Mouse (Mus musculus) kidney, postnatal 25 days (tissue): ENCODE results near the gene Muc4.
A peak's percentile ranks its signal among the peaks of the same experiment; 100 is the strongest.

Source experiments
- DNase-seq, 2 experiments: peaks; one replicate each; pipeline ENCODE4 v3.0.0; 2021; ENCODE audit warnings: mixed read lengths in 2 of 2

Muc4 gene

DNA sequence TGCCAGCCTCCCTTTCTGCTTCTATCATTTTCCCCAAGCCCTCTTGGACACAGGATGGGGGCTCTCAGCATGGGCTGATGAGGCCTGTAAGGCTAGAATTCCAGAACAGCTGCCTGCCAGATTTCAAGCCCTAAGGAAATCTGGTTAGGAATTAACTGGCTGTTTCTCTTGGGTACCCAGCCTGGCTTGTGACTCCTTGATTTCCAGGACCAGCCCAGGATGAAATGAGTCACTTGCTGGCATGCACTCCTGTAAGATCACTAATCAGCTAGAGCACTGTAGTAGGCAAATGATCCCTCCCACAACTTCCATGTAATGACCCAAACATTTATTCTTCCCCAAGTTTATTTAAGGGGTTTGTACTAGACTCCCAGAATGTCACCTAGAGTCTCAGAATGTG lies 7.4 kb upstream of the Muc4 start:
- DNase-seq, result peak; percentile 44 to 66

DNA sequence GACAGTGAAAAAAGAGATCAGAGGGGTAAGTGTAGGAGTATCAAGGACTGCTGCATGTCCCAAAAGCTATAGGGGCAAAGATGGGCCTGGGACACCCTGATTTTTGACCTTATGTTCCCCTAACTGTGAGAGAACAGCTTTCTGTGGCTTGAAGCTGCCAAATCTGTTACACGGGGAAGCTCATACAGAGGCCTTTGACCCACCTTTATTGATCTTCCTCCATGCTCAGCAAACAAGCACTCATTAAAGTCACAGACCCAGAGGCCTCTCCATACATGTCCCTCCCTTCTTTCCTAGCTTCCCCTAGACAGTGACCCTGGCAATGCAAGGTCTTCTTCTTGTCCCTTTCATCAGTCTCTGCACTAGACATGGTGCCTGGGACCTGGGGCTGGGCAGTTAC lies 7.0 kb upstream of the Muc4 start:
- DNase-seq, result no peak

DNA sequence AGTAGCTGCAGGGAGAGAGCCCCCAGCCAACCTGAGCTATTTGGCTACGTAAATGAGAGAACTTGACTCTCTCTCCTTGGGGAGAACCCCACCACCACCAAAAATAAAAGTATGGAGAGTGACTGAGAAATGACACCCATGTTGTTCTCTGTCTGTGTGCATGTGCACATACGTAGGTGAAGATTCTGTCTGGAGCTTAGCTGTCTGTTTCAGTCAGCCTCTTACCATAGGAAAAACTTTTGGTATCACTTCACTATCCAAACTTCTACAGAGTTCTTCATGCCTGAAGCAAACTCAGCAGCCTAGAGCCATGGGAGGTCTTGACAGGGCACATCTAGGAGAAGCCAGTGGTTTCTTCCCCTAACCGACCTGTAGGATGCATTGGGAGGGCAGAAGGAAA lies 2.5 kb upstream of the Muc4 start:
- DNase-seq, result no peak

DNA sequence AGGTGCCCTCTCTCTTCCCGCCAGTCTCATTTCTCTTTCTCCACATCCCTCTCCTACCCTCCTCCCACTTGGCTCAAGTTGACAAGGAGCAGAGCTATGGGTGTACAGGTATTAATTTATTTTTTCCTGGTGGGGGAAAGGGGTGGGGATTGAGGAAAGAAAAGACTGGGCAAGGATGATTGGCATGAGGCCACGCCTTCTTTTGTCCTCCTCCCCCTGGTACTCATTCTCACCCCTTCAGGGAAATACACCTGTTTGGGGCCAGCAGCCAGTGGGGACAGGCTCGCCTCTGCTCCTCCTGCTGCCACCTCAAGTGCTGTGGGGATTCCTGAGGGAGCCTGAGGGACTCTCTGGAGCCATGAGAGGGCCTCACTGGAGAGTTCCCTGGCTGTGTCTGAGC lies 336 bp downstream of the Muc4 start:
- DNase-seq, result no peak

DNA sequence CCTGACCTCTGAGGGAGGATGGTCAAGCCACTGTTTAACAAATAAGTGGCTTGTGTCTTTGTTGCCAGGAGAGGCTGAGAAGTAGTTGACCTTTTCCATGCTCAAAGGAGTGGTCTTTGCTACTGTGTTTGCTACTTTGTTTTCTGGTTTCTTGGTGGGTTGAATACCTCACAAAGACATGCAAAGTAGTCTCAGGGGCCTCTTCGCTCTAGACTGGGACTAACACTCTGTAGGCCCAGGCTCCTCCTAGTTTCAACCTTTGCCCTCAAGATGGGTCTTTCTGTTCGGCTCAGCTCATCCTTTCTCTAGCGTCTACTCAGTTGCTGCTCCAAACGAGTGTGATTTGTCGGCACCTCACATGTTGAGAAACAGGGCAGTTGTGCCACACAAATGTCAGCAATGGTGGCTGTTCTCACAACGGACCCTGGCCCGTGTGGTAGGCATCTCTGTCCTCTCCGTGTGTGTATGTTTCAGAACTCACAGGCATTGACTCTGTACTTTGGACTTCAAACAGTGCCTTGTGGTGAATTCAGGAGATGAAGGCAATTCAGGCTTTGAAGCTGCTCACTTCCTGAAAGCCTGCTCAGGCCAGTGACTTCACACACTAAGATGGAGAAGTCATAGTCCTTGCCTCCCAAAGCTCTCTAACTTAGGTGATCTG lies 4.4 kb downstream of the Muc4 start:
- no peak for DNase-seq

DNA sequence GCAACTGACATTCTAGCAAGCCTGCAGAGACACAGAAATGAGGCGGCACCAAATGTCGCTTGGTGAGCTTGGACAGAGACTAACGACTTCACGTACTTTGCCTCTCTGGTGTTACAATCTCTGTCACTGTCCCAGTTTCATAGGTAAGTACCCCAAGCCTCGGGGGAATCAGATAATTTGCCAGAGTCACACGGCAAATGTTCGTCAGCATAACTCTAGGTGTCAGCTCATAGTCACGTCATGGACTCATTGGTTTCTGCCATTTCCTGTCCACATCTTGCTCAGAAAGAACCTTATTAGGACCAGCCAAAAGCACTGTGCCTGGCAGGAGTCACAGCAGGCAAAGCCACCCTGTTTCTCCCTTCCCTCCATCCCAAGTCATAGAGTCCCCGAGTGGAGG lies 5.7 kb downstream of the Muc4 start:
- DNase-seq, result no peak

DNA sequence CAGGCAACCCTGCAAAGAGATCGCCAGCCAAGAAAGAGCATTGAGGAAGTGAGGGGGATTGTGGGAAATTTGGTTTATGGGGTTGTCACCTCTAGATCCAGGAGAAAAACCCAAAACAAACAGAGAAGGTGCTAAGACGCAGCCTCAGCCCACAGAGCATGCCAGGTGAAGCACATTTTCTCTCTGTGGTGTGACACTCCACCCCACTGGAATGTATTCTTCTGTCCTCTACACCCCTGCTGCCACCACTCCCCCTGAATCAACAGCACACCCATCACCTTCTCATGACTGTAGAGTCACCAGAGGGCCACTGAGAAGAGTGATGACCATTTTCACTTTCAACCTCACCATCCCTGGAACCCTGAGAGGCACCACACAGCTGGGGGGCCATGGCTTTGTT lies 7.0 kb downstream of the Muc4 start:
- DNase-seq, result no peak

DNA sequence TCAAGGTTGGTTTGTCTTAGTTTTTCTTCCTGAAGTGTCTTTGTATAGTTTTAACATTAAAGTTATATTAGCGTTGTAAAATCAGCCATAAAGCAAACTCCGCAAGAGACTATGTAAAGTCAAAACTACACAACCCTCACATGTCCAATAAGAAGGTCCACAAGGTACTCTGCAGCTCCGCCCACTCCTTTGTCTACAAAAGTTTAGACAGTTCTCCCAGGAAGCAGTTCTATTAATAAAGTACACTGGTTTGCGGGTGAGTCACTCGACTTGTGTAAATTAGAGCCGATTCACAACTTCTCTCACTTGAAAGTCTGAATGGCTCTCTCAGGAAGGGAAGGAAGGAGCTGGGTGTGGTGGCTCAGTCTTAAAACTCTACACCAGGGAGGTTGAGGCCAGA lies 10.2 kb downstream of the Muc4 start:
- no peak for DNase-seq

DNA sequence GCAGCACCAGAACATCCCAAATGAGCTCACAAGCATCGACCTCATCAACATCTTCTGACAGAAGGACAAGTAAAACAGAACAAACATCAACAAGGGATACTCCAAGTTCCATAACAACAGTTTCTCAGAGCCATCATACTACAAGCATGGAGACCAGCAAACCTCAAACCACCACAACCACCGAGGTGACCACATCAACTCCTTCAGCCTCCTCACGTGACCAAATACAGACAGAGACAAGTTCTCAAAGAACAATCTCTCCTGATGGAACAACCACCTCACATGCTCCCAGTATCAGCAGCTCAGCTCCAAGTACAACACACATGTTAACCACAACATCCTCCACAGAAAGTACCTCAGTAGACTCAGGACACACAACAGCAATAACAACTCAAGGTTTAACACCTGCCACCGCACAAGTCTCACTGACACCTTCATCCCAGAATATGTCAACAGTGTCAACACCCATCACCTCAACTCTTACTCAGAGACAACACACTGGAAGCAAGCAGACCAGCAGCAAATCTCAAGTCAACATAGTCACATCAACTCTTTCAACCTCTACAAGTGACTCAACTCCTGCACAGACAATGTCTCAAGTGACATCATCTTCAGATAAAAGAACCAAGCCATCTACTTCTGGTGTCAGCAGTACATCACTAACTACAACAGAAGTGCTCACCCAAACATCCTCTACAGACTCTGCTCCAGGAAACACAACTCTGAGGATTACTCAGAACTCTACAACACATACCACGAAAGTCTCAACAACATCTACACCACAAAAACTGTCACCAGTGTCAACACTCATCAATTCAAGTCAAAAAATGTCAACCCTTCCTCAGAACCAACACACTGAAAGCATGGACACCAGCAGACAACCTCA lies 14.8 kb downstream of the Muc4 start:
- DNase-seq, result no peak

DNA sequence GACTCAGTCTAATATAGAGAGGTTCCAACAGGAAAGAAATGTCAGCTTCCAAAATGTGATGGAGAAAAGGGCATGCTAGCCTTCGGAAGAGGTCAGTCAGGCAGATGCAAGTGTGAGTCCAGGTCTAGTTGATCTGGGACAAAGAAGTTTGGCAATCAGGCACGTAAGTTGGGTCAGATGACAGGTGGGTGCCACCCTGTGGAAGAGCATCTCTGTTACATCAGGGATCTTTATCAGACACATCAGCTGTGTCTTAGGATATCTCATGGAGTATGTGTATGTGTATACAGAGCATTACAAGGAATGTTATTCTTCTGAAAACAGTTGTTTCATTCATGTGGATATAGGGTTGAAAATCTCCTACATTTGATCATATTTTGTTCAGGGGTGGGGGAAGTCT lies 28.9 kb downstream of the Muc4 start:
- DNase-seq, result no peak

DNA sequence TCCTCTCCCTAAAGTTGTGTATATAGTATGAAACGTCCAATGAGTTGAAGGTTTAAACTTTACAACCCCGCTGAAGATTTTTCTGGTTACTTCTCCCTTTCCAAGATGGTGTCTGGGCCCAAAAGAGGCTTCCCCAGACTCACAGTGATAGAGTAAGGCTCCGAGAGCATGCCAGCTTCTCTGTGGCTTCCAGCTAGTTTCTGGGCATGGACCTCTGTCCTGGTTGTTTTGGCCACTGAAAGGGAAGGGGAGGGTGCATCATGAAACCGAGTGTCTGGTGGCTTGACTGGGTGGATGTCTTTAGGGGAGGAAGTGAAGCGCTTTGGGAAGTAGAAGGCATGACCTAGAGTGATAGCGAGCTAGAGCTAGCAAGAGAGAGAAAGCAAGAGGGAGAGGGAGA lies 29.3 kb downstream of the Muc4 start:
- no peak for DNase-seq

DNA sequence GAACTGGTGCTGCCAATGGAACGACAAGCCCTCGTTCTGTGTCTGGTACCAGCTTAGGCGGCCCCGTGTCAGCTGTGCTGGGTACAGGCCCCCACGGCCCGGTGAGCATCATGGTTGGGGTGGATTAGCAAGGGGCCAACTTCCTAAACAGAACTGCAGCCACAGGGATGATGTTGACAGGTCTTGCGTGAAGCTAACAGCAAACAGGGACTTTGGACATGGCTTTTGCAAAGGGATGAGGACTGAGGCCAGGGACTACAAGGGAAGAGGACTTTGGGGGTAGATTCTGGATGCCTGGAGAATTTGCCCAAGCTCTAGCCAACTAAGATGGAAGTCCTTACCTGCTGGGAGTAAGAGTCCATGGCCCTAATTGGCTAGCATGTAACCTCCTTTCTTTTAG lies 31.2 kb downstream of the Muc4 start:
- DNase-seq, result no peak

DNA sequence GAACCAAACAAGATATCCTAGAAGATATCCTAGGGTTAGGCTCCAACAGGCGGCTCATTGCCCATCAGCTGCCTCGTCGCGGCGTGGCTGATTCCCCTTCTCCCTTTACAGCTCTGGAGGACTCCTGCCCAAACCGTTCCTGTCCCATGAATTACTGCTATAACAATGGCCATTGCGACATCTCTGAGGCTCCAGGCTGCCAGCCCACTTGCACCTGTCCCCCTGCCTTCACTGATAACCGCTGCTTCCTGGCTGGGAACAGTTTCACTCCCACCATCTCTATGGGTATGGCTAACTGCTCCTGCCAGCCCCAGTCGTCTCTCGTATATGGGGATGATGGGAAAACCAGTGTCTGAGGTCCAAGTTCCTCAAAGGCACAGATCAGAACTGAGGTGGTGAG lies 41.0 kb downstream of the Muc4 start:
- no peak for DNase-seq

DNA sequence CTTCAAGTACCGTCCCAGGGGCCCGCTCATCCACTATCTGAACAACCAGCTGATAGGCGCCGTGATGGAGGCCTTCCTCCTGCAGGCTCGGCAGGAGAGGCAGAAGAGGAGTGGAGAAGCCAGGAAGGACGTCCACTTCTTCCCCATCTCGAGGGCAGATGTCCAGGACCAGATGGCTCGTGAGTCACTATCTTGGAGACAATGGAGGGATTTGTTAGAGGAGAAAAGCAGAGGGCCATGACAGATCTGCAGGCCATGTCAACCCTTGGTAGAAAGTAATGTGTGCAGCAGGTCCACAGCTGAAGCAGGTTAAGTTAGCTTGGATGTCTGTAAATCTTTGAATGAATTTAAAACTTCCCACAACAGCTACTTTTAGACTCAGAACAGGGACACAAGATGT lies 43.3 kb downstream of the Muc4 start:
- no peak for DNase-seq

DNA sequence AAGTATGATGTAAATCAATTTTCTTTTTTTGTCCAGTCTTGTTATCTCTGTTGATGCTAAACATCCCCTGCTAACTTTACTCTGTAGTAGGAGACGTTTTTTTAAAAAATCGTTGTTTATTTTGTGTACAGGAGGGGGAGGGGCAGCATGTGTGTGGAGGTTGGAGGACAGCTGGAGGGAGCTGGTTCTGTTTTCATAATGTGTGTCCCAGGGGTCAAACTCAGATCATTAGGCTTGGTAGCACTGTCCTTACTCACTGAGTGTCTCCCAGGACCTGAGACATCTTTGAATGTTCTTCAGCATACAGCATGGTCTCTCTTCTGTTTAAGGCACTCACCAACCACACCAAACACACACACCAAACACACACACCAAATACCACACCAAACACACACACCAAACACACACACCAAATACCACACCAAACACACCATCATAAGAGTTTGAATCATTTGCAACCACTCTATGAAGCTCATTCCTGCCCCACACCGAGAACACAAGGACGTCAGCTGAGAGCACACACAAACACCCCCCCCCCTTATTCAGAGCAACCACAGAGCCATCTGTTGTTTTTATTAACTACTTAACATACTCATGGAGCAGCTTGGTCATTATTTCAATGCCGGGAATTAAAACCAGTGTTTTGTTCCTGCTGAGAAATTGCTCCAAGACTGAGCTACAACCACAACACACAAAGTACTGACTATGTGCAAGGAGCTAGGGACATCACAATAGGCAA lies 47.8 kb downstream of the Muc4 start:
- DNase-seq, result no peak

DNA sequence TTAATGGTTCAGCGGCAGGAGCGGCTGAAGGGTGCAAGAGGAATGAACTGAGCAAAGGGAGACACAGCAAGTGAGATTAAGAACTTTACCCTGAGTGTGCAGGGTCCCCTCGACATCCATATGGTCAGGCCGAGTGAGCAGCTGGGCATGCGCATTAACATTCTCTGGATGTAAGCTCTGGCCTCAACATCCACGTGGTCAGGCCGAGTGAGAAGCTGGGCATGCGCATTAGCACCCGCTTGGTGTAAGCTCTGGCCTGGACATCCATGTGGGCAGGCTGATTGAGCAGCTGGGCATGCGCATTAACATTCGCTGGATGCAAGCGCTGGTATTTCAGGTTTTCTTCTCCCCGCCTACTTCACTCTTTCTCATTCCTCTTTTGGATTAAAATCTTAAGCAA lies 49.2 kb downstream of the Muc4 start:
- no peak for DNase-seq

DNA sequence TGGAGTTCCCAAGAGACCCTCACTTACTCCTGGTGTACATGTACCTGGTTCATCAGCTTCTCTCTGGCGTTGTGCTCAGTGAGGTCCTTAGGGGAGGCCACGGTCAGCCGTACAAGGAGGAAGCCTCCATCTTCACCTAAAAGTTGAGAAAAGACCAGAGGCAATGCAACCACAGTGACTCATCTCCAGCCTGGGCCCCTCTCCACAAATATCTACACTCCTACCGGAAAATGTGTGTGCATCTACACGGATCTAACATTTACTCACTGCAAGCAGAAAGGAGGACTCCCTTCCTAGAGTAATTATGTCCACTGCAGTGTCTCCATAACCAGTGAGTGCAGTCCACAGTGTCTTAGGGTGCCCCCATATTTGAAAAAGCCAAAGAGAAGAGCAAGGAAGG lies 54.4 kb downstream of the Muc4 start:
- no peak for DNase-seq

DNA sequence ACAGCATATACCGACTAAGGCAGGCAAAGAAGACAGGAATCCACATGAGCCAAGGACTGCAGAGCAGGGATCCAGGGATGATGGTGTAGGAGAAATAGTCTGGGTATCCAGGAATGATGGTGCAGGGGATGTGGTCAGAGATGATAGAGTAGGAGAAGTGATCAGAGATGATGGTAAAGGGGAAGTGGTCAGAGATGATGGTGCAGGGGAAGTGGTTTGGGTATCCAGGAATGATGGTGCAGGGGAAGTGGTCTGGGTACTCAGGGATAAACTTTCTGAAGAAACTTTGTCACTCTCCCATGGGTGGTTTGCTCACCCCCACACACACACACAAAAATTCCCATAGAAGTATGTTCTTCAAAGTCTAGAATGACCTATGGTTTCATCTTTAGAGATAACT lies 59.5 kb downstream of the Muc4 start:
- no peak for DNase-seq

DNA sequence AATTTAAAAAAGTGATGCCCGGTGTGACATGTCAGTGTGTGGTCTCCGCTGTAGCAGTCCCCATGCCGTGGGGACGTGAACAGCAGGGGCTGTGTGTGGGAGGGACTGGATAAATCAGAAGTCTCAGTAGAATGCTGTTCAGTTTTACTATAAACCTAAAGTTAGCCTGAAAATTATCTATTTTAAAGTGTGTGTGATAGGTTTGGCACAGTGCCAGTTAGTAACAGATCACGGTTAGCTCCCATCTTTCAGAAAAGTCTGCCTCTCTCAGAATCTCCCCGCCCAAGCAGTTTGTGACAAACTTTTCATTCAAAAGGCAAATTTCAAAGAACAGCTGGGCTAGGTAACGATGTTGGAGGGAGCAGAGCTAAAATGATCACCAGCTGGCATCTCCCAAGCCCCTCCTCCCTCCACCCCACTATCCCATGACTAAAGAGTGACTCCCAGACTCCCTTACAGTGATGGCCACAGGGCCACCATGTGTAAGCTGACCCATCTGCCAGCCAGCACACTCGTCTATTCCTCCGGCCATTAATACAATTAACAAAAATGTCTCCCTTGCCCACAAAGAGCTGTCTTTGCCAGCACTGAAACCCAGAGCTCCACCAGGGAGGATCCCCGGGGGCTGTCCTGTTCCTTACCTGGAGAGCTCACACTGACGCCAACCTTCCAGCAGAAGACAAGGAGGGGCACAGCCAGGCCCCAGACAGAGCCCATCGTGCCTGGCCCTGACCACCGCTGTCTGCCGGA lies 61.2 kb downstream of the Muc4 start:
- DNase-seq, result no peak

DNA sequence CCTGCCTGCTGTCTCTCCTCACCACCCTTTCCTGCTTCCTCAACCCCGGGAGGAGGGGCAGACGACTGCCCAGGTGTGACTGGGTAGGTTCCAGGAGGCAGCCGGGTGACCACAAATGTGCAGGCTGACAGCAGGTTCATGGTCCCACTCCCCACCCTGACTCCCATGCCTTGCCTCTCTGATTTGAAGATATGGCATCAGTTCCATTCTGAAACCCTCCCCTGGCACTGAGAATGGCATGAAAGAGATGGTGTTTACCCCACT lies 61.7 kb downstream of the Muc4 start, which contains the start of gene Muc20:
TSS of gene Muc20 (minus strand) at position 10 of the 264 bp plus-strand sequence.
- DNase-seq, result peak in 1 of 2 experiments; percentile 54

DNA sequence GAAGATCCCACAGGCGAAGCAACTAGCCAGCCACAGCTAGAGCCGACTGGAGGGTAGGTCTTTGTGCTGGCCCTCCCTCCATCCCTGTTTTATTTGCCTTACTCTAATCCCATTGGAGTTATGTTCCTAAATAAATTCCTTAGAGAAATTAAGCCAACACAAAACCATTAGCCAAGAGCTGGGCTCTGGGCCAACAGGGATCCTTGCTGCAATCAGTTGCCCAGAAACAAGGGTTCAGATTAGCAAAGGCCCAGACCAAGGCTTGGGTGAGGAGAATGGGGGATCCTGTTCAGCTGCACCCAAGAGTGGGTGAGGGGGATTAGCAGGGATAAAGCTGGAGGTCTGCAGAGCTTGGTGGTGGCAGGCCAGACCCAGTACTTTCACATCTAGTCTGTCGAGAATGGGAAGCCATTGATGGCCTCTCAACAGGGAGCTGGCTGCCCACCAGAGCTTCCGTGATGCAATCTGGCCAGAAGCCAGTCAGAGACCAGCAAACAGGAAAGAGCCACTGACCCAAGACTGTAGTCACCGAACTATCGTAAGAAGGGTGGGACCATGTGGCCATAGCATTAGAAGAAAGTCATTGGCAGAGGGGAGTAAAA lies 67.7 kb downstream of the Muc4 start:
- peak; percentile 80 to 83 for DNase-seq

DNA sequence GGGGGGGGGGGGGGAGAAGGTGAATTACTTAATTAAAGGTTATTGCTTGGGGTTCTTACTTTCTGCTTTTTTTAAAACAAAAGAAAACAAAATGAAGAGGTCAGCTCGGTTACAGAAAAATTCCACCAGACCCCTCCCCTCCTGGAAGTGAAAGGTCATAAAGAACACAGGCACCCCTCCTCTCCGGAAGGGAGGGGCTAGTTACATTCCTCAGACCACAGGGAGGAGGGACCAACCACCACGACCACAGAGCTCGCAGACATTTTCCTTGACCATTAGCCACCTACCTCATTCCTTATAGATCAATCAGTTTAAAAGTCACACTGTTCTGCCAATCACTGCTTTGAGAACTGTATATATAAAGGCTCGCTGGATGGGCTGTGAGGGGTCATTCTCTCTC lies 68.2 kb downstream of the Muc4 start:
- no peak for DNase-seq

DNA sequence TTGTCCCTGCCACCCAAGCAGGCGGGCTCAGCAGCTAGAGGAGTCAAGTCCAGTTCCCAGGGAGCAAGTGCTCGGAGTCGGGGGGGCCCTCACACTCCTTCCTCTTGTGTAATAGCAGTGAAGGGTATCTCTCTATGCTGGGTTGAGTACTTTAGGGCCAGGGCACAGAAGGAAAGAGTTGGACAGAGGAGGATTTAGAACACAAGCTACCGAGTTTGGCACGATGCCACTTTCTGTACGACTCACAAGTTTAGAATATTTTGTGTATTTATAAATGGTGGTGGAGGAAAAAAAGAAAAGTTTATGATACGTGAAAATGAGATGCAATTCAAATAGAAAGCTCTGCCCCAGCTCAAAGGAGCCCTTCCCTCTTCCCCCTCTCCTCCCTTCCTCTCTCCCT lies 69.5 kb downstream of the Muc4 start:
- DNase-seq, result peak in 1 of 2 experiments; percentile 27
